Mouse (Mus musculus): ENCODE data around the gene Sct.

GRCm38 (mm10) chr7:141231111-141231510 is 47.8 kb downstream of the Sct start:
- TF ChIP-seq CTCF (IDR thresholded peaks at IDR 0.05; ENCODE audit: control insufficient read depth, insufficient read depth, insufficient replicate concordance, low read depth, low read length) (no peak), POLR2A (IDR thresholded peaks at IDR 0.05; ENCODE audit: control insufficient read depth, low read depth, low read length) (no peak)
